Mouse (Mus musculus) cerebellum, postnatal 14 days (tissue): ENCODE results near the gene Ntn1.

Source experiments
- DNase-seq, 2 experiments: peaks; one replicate each; pipeline ENCODE4 v3.0.0; 2021; ENCODE audit warnings: mixed read lengths in 2 of 2

Ntn1 gene

DNA sequence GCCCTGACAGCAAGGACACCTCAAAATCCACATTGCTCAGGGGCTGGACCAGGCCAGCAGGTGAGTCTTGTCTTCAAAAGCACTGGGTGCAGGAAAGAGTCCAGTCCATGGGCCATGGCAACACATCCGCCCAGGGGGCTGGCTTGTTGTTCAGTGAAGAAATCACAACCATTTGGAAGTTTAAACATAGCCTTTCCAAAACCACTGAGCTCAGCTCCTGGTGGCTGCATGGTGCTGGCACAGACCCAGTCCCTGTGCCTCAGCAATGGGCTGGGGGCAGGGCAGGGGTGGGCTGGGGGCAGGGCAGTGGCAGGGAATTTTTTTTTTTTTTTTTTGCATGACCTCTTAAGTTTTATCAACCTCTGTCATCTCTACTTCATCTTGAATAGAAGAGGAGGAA lies 192.0 kb downstream of the Ntn1 start:
- DNase-seq = no peak

DNA sequence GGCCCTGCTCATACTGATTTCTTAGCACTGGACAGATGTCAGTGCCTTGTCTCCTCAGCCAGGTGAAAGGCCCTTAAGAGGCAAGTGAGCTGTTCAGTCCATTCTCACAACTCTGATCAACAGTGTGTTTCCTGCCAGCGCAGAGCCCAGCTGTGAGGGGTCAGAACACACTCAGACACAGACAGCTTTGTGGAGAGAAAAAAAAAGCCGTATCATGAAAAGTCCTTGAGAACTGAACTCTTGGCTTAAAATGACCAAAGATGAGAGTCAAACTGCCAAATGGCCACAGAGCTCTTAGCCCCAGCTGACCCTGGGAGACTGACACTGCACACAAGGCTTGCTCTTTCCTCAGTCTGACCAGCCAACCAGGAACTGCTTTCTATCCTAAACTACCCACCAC lies 192.6 kb downstream of the Ntn1 start:
- DNase-seq = no peak

DNA sequence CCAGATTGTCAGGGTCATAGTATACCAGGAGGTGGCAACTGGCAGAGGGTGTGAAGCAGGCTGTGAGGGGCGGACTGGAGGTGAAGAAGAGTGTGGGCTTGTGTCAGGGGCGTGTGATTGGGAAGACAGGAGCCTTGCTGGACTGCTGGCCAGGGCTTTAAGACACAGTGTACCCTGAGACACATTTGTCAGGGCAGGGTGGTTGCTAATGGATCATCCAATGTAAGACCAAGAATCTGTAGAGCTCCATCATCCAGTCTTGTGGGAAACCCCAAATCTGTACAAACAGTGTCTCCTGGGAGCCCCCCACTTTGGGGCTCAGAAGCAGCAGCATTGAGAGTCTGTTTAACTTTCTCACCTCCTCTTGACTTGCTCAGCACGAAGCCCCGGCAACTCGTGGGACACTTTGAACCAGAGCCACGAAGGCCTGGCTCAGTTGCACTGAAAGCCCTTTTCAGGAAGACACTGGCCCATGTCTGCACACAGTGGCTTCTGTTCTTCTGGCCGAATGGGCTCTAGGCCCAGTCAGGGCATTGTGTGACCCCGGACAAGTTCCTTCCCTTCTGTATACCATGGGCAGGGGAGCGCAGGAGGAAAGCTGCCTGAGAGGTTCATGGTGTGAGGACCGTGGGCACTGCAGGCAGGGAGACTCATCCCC lies 194.9 kb downstream of the Ntn1 start:
- no peak for DNase-seq

DNA sequence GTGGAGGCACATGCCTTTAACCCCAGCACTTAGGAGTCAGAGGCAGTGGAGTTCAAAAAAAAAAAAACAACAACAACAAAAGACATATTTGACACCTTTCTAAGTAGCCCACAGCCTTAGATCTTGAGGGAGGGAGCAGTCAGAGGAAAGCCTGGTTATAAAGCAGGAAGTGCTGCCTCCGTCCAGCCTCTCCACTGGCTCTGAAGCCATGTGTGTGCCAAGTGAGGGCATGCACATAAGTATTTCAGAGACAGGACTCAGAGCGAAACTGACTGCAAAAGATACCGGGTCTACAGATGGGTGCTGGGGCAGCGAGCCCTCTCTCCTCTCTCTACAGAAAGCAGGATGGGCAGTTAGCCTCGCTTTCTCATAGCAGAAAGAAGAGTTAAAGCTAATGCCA lies 196.2 kb downstream of the Ntn1 start:
- DNase-seq = no peak

DNA sequence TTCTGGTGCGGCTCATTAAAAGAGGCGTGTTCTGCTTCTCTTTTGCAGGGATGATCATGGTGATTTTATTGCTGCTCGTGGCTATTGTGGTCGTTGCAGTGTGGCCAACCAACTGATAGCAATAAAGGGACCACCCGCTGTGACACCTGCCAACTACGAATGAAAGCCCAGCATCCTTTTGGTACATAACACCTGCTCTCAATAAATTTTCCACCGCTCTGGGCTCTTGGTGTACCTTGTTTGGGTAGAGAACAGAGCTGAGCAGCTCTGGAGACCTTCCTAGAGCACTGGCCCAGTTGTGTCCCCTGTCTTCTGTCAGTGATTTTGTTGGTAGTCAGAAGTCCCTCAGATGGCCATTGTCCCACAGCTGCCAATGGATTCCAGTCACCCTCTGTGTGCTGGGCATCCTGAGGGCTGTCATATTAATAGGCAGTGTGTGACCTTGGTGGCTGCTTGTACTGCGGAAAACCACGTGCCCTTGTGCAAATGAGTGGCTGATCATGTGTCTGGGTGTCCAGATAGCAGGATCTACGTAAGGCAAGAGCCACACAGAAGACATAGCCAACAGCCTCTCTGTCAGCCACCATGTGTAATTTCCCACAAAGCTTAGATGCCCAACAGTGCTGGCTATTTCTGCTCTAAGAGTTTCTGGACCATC lies 196.8 kb downstream of the Ntn1 start:
- DNase-seq = no peak

DNA sequence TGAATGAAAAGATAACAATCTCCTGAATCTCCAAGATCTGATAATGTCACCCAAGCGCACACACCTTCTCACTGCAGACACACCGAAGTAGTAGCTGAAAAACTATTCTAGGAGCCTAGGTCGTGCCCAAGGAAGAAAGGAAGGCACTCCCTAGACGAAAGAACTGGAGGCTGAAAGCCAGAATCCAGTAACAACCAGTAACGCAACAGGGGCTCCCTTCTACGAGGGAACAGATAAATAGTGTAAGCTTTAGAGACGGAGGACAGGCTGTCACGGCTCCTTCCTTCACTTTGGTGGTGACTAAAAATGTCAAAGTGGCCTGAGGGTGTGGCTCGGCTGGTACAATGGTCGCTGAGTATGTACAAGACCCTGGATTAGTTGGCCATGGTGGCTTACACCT lies 198.1 kb downstream of the Ntn1 start:
- DNase-seq = no peak

DNA sequence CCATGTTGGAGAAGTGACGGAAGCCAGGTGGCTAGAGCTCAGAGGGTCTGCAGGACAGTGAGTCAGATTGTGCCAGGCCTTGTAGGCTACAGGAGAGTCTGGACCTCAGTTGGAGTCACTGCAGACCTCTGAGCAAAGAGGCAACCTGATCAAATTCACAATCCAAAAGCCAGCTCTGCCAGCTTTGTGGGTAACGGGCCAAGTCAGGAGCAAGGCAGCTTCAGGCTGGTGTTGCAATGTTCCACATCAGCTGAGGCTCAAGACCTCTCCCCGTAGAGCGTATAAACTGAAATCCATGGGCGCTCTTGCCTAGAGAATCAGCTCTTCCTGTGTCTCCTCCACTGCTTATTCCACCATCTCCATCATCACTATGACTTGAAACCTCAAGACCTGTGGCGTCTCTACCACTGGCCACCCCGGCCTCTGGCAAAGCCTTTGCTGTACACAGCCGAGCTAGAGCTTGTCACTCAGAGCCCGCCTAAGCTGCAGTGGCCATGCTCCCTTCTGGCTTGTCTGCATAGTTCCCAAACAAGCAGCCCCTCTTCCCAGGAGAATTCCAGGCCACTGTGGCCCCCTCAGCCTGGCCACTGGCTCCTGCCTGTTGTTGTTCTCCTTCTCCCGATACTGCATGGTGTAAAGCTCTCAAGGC lies 198.7 kb downstream of the Ntn1 start:
- no peak for DNase-seq

DNA sequence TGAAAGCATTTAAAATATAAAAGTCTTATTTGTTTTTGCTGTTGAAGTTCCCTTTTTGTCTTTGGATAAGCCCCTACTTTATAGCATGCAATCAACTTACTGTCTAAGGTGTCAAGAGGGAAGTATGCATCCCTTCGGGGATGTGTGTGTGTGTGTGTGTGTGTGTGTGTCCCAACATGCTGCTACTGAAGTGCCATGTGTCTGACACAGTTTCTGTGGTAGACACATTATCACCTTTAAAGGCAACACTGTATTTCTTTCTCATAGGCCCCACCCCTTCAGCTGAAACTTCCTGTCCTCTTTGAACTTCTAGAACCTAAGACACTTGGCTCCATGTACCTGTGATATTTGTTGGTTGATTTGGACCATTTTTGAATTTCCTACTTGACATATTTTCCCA lies 199.6 kb downstream of the Ntn1 start:
- no peak for DNase-seq

DNA sequence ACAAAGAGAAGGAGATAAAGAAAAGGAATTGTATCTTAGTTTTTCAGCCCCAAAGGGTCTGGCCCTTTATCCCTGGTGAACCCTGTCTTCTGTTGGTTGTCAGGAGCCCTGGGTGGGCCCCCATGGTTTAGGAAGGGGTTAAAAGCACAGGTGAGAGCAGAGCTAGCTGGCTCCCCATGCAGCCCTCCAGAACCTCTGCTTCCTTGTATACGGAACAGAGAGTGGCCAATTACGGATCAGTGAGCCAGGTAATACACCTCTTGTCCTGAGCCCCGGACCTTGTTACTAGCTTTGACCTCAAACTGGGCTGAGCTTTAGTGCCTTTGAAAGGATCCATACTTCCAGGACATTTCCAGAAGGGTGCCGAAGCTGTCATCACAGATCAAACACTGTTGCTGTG lies 200.1 kb downstream of the Ntn1 start:
- no peak for DNase-seq

DNA sequence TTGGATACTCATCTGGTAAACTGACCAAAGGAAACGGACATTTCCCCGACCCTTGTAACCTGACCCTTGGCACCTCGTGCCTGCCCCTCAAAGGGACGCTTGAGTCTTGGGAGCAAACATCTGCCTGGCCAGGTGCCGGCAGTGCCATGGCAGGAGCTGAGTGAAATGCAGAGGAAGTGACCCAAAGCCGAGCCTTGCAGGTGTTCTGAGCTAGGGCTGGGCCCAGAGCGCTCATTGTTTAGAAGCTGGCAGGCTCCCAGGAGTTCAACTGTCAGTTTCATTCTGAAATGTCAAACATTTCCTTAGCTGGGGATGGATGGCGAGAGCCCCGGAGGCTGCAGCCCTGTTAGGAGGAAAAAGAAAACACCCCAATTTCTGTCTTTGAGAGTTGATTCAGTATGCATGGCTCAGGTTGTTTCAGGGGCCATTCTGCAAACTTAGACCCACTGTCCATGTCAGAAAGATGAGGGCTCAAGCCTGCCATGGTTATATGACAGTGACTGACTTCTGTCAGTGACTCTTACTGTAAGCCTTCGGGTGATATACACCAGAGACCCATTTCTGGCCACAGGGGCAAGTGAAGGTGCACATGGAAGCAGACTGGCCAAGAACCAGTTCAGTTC lies 200.7 kb downstream of the Ntn1 start:
- DNase-seq = no peak

DNA sequence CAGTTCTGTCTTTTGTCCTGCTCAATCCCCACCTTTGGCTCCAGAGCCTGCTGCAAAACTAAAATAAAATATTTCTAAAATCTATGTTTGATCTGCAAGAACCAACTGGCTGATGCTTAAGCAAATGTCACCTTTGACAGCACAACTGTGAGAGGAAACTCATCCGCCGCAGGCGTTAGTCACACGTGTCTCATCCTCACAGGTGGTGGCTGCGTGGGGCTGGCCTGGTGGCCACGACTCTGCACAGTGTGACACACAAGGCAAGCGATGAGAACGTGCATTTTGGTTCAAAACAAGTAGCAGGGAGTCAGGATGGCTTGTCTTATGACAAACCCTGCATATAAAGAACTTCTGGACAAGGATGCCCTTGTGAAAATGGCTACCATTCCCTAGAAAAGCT lies 201.5 kb downstream of the Ntn1 start:
- DNase-seq = no peak

DNA sequence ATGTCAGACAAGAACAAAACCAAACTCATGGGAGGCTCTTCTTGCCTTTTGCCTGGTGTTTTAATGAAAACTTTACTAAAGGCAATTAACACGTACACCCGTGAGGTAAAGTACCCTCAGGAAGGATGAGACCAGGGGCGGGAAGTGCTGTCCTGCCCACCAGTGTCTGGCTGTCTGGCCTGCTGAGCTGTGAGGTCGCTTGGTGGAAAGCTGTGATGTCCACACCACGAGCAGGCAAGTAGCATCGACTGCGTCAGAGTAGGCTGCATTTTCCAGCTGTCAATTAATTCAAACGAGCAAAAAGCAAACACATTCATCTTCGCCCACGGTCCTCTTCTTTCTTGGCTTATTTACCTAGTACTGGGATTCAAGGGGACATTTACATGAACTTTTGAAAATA lies 201.9 kb downstream of the Ntn1 start:
- DNase-seq = no peak

DNA sequence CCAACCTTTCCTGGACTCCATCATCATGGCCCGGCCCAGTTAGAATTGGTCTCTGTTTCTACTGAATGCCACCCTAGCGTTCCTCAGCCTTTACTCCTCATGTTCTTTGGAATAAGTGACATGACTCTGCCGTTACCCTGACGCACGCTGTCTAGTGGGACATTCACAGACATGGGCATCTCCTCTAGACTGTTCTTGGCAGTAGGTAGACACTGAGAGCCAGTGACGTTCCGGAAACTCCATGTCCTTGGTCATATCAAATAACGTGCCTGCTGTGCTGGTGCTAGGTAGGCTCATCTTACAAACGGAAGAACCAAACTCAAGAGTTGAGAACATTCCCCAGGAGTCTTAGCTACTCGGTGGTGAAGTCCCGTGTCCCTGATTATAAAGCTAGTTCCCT lies 203.2 kb downstream of the Ntn1 start:
- DNase-seq = no peak

DNA sequence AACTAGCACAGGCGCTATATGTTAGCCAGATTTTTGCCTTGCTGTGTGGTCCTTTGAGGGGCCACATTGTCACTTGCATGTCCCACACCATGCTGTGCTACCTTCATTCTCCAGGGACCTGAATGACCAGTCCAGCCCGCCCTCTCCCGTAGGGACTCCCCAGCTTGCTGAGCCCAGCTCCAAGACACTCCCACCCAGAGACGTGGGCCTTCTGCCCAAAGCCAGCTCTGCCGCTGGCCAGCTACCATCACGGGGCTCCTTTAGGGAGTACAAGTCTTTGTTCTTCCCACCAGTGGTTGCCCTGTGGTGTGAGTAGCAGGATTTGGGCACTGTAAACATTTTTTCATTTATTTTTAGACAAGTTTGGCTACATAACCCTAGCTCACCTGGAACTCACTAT lies 204.1 kb downstream of the Ntn1 start:
- no peak for DNase-seq

DNA sequence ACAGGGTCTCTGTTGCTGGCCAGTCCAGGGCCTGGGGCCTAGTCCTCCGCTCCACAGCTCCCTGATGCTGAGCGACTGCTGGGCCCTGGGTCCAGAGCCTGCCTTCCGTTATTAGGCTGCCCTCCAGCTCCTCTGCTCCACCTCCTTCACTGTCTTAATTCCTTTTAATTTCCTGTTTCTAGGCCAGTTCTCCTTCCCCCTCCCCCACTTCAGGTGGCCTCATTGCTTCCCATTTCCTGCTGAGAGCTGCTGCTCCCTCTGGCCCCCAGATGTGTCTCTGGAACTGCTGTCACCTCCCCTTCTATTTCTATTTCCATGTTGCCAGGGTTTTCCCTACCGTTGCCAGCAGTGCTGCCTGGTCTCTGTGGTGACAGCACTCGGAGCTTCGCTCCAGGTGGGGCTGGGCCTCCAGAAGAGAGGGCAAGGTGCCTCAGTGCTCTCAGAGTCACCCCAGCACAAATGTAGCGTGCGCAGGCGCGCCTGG lies 204.9 kb downstream of the Ntn1 start:
- DNase-seq = no peak

DNA sequence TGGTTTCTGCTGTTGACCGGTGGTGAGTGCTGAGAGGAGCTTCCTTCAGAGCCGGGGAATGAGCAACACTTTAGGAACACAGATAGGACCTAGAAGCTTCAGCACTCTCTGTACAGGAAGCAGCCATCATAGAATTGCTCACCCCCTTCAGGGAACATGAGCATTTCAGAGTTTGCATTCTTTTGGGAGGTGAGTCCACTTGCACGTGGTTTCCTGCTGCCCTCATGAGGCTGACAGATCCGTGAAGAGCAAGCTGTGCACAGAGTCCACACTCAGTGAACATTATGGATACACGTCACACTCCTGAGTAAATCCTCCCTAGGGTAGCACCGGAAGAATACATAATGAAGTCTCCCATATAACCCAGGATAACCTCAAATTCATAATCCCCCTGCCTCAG lies 205.5 kb downstream of the Ntn1 start:
- no peak for DNase-seq

DNA sequence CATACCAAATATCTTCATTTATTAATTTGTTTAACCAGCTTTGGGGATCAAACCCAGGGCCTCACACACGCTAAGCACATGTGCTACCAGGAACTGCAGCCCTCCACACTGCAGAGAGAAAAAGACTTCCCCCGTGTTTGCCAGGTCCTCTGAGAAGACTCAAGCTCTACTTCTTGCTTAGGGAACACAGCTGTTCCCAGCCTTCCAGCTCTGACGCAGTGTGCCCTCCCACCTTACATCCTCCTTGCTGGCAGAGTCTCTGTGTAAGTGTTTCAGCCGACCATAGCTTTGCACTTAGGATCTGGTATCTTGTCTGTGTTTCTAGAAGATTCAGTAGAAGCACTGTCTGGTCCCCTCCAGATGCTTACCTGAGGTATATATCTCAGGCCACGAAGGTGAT lies 209.8 kb downstream of the Ntn1 start:
- no peak for DNase-seq

DNA sequence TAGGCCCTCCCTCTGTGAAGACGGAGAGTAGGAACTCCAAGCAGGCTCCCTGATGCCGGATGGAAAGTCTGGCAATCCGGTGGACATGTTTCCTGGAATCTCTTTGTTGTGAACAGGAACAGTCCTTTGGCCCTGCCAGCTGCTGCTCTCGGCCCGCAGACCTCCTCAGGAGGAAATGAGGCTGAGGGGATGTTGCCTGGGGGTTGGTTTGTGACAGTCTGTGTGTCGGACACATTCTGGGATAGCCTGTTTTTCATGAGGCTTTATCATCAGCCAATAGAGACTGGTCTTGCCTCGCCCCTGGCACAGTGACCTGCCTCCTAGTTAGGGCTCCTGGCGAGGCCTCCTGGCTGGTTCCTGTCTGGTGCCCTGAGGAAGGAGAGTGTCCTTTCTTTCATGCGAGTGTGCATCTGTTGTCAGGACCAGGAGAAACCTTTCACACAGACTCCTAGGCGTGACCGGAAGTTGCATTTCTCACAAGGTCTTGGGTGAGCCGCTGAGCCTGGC lies 211.9 kb downstream of the Ntn1 start:
- DNase-seq = no peak

DNA sequence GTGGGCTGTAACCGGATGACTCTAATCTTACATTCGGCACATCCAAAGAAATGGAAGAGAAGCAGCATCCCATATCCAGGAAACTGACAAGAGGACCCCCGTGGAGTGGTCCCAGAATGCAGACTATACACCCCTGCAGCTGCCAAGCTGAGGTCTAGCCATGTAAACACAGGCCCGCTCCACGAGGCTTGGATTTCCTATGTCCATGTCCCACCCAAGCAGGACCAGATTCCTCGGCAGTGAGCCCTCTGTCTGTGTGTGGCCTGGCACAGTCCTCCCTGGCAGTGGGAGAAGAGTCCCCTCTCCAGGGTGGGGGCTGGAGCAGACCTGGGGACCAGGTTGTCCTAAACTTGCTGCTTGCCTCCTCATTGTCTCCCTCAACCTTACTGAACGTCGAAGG lies 213.4 kb downstream of the Ntn1 start:
- DNase-seq = peak in 1 of 2 experiments; percentile 15

DNA sequence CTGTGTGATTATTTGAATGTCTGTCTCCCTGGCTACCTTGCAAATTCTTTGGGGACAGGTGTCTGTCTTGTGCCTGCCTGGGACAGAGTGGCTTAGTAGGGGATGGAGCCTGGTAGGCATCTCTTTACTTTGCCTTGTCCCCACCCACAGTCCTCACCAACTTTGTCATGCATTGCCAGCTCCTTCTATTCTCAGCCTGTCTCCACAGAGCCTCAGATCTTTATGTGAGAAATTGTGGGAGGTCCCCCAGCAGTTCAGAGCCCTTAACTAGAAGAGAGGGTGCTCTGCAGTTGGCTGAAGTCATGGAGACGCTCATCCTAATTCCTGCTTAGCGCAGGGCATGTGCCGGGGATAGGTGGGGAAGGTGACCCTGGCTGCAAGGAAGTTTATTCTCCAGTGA lies 215.0 kb downstream of the Ntn1 start:
- DNase-seq = no peak

DNA sequence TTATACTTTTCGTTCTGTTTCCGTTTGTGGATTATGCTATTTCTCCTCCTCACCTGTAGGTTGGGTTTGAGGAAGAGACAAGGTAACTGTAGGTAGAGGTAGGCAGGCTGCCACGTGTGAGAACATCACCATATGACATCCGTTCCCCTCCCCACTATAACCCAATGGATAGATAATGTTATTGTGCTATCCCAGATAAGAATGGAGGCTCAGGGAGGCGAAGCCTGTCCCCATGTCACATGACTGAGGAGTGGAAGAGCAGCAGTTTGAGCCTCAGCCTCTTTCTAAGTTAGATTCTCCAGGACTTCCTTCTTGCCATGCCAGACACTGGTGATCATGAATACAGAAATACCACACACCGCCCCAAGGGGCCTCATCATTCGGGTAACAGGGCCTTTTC lies 223.2 kb downstream of the Ntn1 start:
- DNase-seq = no peak

DNA sequence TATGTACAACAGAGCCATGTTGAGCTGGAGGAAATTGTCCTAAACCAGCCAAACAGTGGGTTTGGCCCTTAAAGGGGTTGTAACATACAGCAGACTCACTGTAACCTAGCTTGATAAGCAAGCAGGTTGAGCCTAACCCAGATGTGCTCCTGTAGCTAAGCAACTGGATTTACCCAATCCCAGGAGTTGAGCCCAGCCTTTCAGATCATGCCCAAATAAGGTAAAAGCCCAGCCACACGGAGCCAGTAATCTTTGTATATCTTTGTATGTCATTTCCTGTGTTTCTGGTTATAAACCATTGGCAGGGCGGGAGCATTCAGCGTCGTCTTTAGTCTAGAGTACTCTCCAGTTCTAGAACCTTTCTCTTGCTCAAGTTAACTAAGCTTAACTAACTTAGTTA lies 224.1 kb downstream of the Ntn1 start:
- no peak for DNase-seq

DNA sequence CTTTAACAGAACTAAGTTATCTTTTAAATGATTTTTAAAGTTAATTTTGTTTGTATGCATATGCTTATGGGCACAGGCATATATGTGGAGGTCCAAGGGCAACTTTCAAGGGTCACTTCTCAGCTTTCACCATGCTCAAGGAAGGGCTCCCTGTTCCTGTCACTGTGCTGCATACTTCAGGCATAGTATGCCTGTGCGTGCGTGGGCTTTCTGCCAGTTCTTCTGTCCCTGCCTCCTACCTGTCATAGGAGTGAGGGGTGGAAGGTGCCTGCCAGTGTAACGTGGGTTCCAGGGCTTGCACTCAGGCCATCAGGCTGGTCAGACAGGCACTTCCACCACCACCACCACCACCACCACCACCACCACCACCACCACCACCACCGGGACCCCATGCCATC lies 228.0 kb downstream of the Ntn1 start:
- DNase-seq = peak in 1 of 2 experiments; percentile 14
